Mouse (Mus musculus): Measurements from ENCODE around the gene Kat5.

DNA sequence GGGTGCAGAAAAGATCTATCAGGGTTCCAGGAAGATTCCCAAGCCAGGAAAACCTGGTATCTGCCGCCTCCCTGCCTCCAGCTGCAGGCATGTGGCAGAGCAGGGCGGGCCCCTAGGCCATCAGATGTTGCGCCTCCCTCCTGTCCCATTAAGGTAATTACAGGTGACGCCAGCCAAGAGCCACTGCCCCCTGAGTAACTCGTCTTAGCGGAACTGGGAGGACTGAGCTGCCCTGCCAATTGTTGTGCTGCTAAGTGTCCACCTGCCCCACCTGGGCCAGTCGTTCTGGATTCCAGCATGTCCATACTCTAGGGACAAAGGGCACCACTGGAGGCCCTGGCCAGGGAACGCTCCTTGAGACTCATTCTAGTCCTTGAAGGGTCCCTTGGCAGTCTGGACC, 56.2 kb downstream of the Kat5 start:
- TF ChIP-seq POLR2A (IDR thresholded peaks at IDR 0.05; ENCODE audit: low read depth, low read length) (no peak), CTCF (conservative IDR thresholded peaks at IDR 0.05; ENCODE audit: insufficient read depth, insufficient read length, low read depth, low read length) (no peak)
